Mouse (Mus musculus) MEL (cell line): ENCODE data around the gene Slc25a44. TPM values are rescaled to one million over a fixed set of nuclear protein-coding genes. Genes with fewer than 3 reads are reported as not detected.

Experiments
- DNase-seq: peaks from one replicate; pipeline ENCODE4 v3.0.0; 2011; ENCODE audit warnings: low read depth, low spot score
- H3K27ac ChIP-seq: 2 replicates; pipeline ENCODE4 v1.5.1; 2012; ENCODE audit warnings: low read depth, mild to moderate bottlenecking, control low read depth, low read length, moderate library complexity; ENCODE audit not compliant: control insufficient read depth
- H3K27me3 ChIP-seq, 2 experiments: fragments of 150-350 bp in 1 of 2; sonication (generic) in 1 of 2; 2 replicates each; pipeline ENCODE4 v1.6.1; 2012; ENCODE audit warnings: low read length in 2 of 2, mild to moderate bottlenecking in 2 of 2, improper control_type of control experiment in 1 of 2, moderate library complexity in 1 of 2; ENCODE audit not compliant: insufficient read depth in 2 of 2, control insufficient read depth in 1 of 2
- H3K36me3 ChIP-seq, 2 experiments: 2 replicates each; pipeline ENCODE4 v1.6.1; 2012 to 2014; ENCODE audit warnings: low read length in 2 of 2, improper control_type of control experiment in 1 of 2, inconsistent platforms in 1 of 2, mild to moderate bottlenecking in 1 of 2; ENCODE audit not compliant: insufficient read depth in 2 of 2, control insufficient read depth in 1 of 2
- H3K4me1 ChIP-seq, 2 experiments: fragments of 150-350 bp in 1 of 2; sonication (generic) in 1 of 2; 2 replicates each; pipeline ENCODE4 v1.6.1; 2012; ENCODE audit warnings: low read length in 2 of 2, improper control_type of control experiment in 1 of 2, mild to moderate bottlenecking in 1 of 2; ENCODE audit not compliant: insufficient read depth in 2 of 2, control insufficient read depth in 1 of 2
- H3K4me3 ChIP-seq, 2 experiments: fragments of 150-350 bp in 1 of 2; sonication (generic) in 1 of 2; 2 replicates each; pipeline ENCODE4 v1.5.1; 2012; ENCODE audit warnings: low read depth in 2 of 2, low read length in 2 of 2, mild to moderate bottlenecking in 2 of 2, moderate library complexity in 2 of 2, control low read depth in 1 of 2, improper control_type of control experiment in 1 of 2; ENCODE audit not compliant: control insufficient read depth in 1 of 2, insufficient read depth in 1 of 2
- H3K79me2 ChIP-seq: 2 replicates; pipeline ENCODE4 v1.6.1; 2012; ENCODE audit warnings: mild to moderate bottlenecking, low read length, moderate library complexity; ENCODE audit not compliant: control insufficient read depth, poor library complexity, insufficient read depth
- H3K9ac ChIP-seq: 2 replicates; pipeline ENCODE4 v1.6.1; 2012; ENCODE audit warnings: low read depth, mild to moderate bottlenecking, control low read depth, low read length, moderate library complexity; ENCODE audit not compliant: control insufficient read depth, poor library complexity, severe bottlenecking
- H3K9me3 ChIP-seq: fragments of 150-350 bp; sonication (generic); replicated peaks from 2 replicates; pipeline ENCODE4 v1.6.1; 2012; ENCODE audit warnings: mild to moderate bottlenecking, low read length, improper control_type of control experiment, moderate library complexity; ENCODE audit not compliant: insufficient read depth
- CHD1 ChIP-seq: IDR thresholded peaks from 2 replicates; pipeline ENCODE4 v1.6.1; 2012; ENCODE audit warnings: low read depth, mild to moderate bottlenecking, inconsistent platforms, low read length, improper control_type of control experiment
- CTCF ChIP-seq, 3 experiments: IDR thresholded peaks in 2 of 3; conservative IDR thresholded peaks in 1 of 3; 2 replicates each; pipeline ENCODE4 v1.5.1; 2011 to 2012; ENCODE audit warnings: low read length in 3 of 3, low read depth in 2 of 3, mild to moderate bottlenecking in 2 of 3, improper control_type of control experiment in 1 of 3, inconsistent platforms in 1 of 3, mixed read lengths in 1 of 3, moderate library complexity in 1 of 3; ENCODE audit not compliant: control insufficient read depth in 1 of 3, insufficient read depth in 1 of 3, poor library complexity in 1 of 3, severe bottlenecking in 1 of 3
- ETS1 ChIP-seq: IDR thresholded peaks from 2 replicates; pipeline ENCODE4 v1.6.1; 2012; ENCODE audit warnings: low read depth, mild to moderate bottlenecking, inconsistent platforms, low read length, improper control_type of control experiment, moderate library complexity
- HCFC1 ChIP-seq: IDR thresholded peaks from 2 replicates; pipeline ENCODE4 v1.6.1; 2012; ENCODE audit warnings: low read depth, mild to moderate bottlenecking, inconsistent platforms, low read length, improper control_type of control experiment, moderate library complexity
- MAX ChIP-seq: IDR thresholded peaks from 2 replicates; pipeline ENCODE4 v1.6.1; 2011; ENCODE audit warnings: low read length, improper control_type of control experiment
- MEF2A ChIP-seq: IDR thresholded peaks from 2 replicates; pipeline ENCODE4 v1.6.1; 2014; ENCODE audit warnings: low read depth, mild to moderate bottlenecking, inconsistent platforms, low read length, improper control_type of control experiment; ENCODE audit not compliant: poor library complexity, insufficient replicate concordance, severe bottlenecking; ENCODE audit errors: extremely low read depth
- MXI1 ChIP-seq: IDR thresholded peaks from 2 replicates; pipeline ENCODE4 v1.6.1; 2011; ENCODE audit warnings: mild to moderate bottlenecking, low read depth, low read length, improper control_type of control experiment
- MYB ChIP-seq: IDR thresholded peaks from 2 replicates; pipeline ENCODE4 v1.6.1; 2011; ENCODE audit warnings: mild to moderate bottlenecking, low read depth, low read length, improper control_type of control experiment
- POLR2A ChIP-seq, 2 experiments: IDR thresholded peaks; 2 replicates each; pipeline ENCODE4 v1.6.1; 2011 to 2012; ENCODE audit warnings: low read length in 2 of 2, mild to moderate bottlenecking in 2 of 2, control low read depth in 1 of 2, improper control_type of control experiment in 1 of 2, low read depth in 1 of 2, moderate library complexity in 1 of 2; ENCODE audit not compliant: control insufficient read depth in 1 of 2, insufficient read depth in 1 of 2, poor library complexity in 1 of 2
- RCOR1 ChIP-seq: IDR thresholded peaks from 2 replicates; pipeline ENCODE4 v1.6.1; 2012; ENCODE audit warnings: low read depth, mild to moderate bottlenecking, inconsistent platforms, low read length, improper control_type of control experiment
- SIN3A ChIP-seq: IDR thresholded peaks from 2 replicates; pipeline ENCODE4 v1.6.1; 2012; ENCODE audit warnings: low read length, improper control_type of control experiment, inconsistent platforms
- SMC3 ChIP-seq: IDR thresholded peaks from 2 replicates; pipeline ENCODE4 v1.6.1; 2011; ENCODE audit warnings: low read depth, low read length, improper control_type of control experiment
- TAL1 ChIP-seq: IDR thresholded peaks from 2 replicates; pipeline ENCODE4 v1.6.1; 2012; ENCODE audit warnings: mild to moderate bottlenecking, inconsistent platforms, low read length, moderate library complexity, mixed read lengths
- TBP ChIP-seq: IDR thresholded peaks from 2 replicates; pipeline ENCODE4 v1.8.0; 2011; ENCODE audit warnings: low read depth, low read length, improper control_type of control experiment
- TCF12 ChIP-seq: IDR thresholded peaks from 2 replicates; pipeline ENCODE4 v1.6.1; 2014; ENCODE audit warnings: low read depth, mild to moderate bottlenecking, inconsistent platforms, low read length, improper control_type of control experiment, moderate library complexity
- UBTF ChIP-seq: IDR thresholded peaks from 2 replicates; pipeline ENCODE4 v1.6.1; 2012; ENCODE audit warnings: low read depth, mild to moderate bottlenecking, inconsistent platforms, low read length, improper control_type of control experiment, moderate library complexity, borderline replicate concordance; ENCODE audit not compliant: insufficient read depth
- USF1 ChIP-seq: IDR thresholded peaks from 2 replicates; pipeline ENCODE4 v1.6.1; 2014; ENCODE audit warnings: low read depth, mild to moderate bottlenecking, inconsistent platforms, low read length, improper control_type of control experiment, moderate library complexity
- ZC3H11A ChIP-seq: IDR thresholded peaks from 2 replicates; pipeline ENCODE4 v1.6.1; 2012; ENCODE audit warnings: low read depth, mild to moderate bottlenecking, inconsistent platforms, low read length, improper control_type of control experiment
- ZKSCAN1 ChIP-seq: IDR thresholded peaks from 2 replicates; pipeline ENCODE4 v1.6.1; 2012; ENCODE audit warnings: low read depth, mild to moderate bottlenecking, inconsistent platforms, low read length, improper control_type of control experiment, moderate library complexity
- polyA plus RNA-seq, 2 experiments: library from polyadenylated mRNA; stranded (reverse) in 1 of 2; unstranded in 1 of 2; fragments of >175 nt in 1 of 2; fragments of >200 nt in 1 of 2; gene quantifications; 2 replicates each; pipeline versions ENCODE4 v1.2.1 to v1.2.4; 2012; ENCODE audit warnings: low replicate concordance in 2 of 2, low read depth in 1 of 2; ENCODE audit not compliant: insufficient read length in 2 of 2, insufficient read depth in 1 of 2, missing spikeins in 1 of 2
- total RNA-seq: library from RNA; depleted of rRNA; stranded (reverse); fragments of 300-350 nt; gene quantifications from 2 replicates; pipeline ENCODE4 v1.2.3, GENCODE M21; 2012

Gene Slc25a44
- total and polyA plus RNA-seq, 3 experiments: 30.5 to 34.6 TPM; not detected in 1

DNA sequence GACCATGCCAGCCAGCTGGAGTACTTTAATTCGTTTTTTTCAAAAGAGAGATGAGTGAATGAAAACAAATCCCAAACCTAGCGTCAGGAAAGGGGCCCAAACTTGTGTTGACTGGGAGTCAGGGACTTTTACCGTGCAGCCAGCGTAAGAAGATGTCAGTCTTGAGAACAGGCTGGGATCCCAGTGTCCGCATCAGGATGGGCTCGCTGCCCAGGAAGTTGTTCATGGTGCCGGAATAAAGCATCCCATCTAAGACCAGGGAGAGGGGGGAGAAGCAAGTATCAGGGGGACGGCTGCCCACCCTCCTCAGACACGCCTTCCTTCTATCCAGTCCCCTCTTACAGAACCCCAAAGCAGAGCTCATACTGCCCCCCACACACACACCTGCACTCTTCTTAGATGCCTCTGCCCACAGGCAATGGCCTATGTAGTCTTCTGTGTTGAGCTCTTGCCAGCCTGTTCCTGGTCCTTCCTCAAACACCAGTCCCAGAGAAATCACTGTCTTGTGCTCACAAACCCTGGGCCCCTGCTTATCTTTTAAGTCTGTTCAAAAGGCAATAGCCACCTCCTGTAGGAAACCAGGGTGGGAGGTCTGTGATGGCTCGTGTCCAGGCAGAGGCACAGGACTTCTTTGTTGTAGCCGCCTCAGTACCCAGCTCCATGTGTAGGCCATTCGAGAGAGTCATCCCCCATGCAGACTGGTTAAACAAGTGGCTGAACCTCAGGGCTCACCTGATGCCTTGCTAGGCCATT lies 25.6 kb upstream of the Slc25a44 start:
- Histone ChIP-seq H3K79me2 (no peaks in the 10 kb centered on the region), H3K9ac (no peak overlapping the region), H3K27me3 (no peaks in the 10 kb centered on the region), H3K27ac (no peak overlapping the region), H3K4me3 (no peak overlapping the region), H3K9me3 (no peaks in the 10 kb centered on the region), H3K4me1 (peaks cover 8 to 31% of the 10 kb centered on the region in 2 experiments), H3K36me3 (peaks cover 0 to 18% of the 10 kb centered on the region in 2 experiments; a peak in 2 of 4 replicates)
- TF ChIP-seq MAX (no peak), HCFC1 (no peak), TCF12 (no peak), ZKSCAN1 (no peak), ETS1 (no peak), SMC3 (no peak), USF1 (no peak), SIN3A (no peak), UBTF (no peak), MYB (no peak), RCOR1 (no peak), POLR2A (IDR thresholded peaks at IDR 0.05; ENCODE audit: control insufficient read depth in 1 of 2, insufficient read depth in 1 of 2, low read depth in 1 of 2, low read length in 2 of 2, poor library complexity in 1 of 2) (no peak), ZC3H11A (no peak), CTCF (IDR thresholded peaks at IDR 0.05 in 2 of 3, conservative IDR thresholded peaks at IDR 0.05 in 1 of 3; ENCODE audit: control insufficient read depth in 1 of 3, insufficient read depth in 1 of 3, low read depth in 2 of 3, low read length in 3 of 3, poor library complexity in 1 of 3, severe bottlenecking in 1 of 3) (no peak), CHD1 (no peak), MEF2A (no peak), TBP (no peak), MXI1 (no peak)
- no peak for DNase-seq

DNA sequence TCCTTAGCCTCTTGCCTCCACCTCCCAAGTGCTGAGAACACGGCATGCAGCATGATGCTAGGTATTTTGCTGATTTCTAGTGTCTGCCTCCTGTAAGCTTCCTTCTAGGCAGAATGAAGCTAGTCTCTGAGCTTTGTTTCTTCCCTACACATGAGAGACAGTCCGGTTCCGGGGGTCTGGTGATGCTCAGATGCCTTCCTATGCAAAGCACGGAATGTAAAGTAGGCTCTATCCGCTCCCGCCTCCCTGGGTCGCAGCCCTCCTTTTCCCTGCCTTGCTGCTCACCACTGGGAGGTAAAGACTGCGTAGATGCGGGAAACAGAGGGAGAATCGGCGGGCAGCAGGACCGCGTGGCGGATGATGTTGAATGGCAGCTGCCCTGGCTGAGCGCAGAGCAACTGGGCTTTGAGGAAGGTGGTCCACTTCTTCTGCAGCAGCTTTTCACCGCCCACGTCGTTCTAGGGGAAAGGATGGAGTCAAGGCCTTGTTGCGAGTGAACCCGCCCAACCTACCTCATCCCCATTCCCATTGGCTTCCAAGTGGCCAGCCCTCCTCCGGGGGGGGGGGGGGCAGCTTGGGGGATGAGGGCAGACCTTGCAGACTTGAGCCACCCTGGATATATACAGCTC lies 24.6 kb upstream of the Slc25a44 start:
- DNase-seq: no peak
- Histone ChIP-seq H3K4me3 (no peak overlapping the region), H3K4me1 (peaks cover 4 to 22% of the 10 kb centered on the region in 2 experiments), H3K9ac (no peak overlapping the region), H3K79me2 (no peaks in the 10 kb centered on the region), H3K27me3 (no peaks in the 10 kb centered on the region), H3K27ac (no peak overlapping the region), H3K9me3 (no peaks in the 10 kb centered on the region), H3K36me3 (peaks cover 0 to 10% of the 10 kb centered on the region in 2 experiments; a peak in 2 of 4 replicates)
- TF ChIP-seq POLR2A (IDR thresholded peaks at IDR 0.05; ENCODE audit: control insufficient read depth in 1 of 2, insufficient read depth in 1 of 2, low read depth in 1 of 2, low read length in 2 of 2, poor library complexity in 1 of 2): no peak
- TF ChIP-seq TAL1: no peak
